Mouse (Mus musculus) megakaryocyte, embryonic 14.5 days (primary cell): Measurements from ENCODE around the gene Sdha.

Experiments used
- FLI1 ChIP-seq: IDR thresholded peaks from 2 replicates; pipeline ENCODE4 v1.6.1; 2012; ENCODE audit warnings: low read length, inconsistent platforms, mixed read lengths
- GATA1 ChIP-seq: IDR thresholded peaks from 3 replicates; pipeline ENCODE4 v1.6.1; 2012; ENCODE audit warnings: mixed read lengths, low read length, inconsistent platforms, borderline replicate concordance

DNA sequence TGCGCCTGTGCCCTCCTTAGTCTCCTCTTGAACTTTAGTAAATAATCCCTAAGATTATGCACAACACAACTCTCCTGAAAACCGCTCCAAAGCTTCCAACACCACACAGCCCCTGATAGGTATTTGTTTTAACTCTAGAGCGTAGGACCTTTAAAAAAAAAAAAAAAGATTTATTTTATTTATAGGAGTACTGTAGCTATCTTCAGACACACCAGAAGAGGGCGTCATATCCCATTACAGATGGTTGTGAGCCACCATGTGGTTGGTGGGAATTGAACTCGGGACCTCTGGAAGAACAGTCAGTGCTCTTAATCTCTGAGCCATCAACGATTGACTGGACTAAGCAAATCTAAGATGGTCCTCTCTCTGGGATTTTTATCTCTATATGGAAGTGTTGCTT lies 39.6 kb upstream of the Sdha start:
- no peak for TF ChIP-seq GATA1
- no peak for TF ChIP-seq FLI1
